Mouse (Mus musculus): ENCODE measurements around the gene Cbx1.
A peak's percentile ranks its signal among the peaks of the same experiment; 100 is the strongest.

Gene Cbx1

GRCm38 (mm10) chr11:96818128-96818710 lies 29.3 kb downstream of the Cbx1 start:
- DNase-seq, result no peak

DNA sequence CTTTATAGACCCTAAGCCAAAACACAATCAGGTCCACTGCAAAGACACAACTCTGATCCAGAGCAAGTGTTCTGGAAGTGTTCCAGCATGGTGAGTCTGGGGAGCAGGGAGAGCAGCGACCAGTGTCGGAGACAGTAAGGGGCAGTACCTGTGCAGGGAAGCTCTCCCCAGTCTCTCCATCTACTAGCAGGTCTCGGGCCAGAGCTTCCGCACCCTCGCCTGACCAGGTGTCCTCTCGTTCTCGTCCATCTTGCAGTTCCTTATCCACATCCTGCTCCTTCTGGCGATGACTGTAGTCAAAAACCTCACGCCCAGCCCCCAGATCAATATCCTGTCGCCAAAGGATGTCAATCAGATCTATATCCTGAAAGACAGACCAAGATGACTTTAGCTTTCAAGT lies 33.0 kb downstream of the Cbx1 start:
- no peak for DNase-seq

DNA sequence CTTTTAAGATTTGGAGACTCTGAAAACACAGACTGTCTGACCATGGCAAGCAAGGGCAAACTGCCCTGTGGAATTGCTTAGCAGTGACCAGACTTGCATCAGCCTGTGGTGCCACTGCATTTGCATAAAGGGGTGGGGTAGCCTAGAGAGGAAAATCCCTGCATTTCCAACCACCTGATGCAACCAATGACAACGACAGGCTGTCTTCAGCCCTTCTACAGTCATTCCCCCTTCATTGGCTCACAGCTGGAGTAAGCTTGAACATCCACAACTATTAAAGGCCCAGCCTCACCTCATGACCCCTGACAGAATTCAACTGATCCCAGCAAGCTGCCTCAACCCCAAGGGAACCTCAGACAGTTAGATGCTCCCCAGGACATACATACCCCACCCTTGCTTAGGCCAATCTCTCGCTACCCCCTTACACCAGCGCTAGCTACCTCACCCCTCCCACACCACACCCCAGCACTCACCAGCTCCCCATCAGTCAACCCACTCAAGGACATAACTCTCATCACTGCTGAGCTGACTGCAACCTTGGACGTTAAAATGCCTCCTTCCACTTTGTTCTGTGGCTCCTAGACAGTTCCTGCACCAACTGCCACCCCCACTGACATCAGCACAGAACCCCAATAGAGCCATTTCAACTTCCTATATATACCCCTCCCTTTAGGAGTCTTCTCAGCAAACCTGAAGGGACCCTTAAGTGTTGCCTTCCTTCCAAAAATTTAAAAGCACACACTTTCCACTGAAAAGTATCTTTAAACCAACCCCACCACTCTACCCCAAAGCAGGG lies 33.9 kb downstream of the Cbx1 start:
- DNase-seq, result no peak

GRCm38 (mm10) chr11:96823471-96823837 lies 34.5 kb downstream of the Cbx1 start:
- DNase-seq, result no peak

DNA sequence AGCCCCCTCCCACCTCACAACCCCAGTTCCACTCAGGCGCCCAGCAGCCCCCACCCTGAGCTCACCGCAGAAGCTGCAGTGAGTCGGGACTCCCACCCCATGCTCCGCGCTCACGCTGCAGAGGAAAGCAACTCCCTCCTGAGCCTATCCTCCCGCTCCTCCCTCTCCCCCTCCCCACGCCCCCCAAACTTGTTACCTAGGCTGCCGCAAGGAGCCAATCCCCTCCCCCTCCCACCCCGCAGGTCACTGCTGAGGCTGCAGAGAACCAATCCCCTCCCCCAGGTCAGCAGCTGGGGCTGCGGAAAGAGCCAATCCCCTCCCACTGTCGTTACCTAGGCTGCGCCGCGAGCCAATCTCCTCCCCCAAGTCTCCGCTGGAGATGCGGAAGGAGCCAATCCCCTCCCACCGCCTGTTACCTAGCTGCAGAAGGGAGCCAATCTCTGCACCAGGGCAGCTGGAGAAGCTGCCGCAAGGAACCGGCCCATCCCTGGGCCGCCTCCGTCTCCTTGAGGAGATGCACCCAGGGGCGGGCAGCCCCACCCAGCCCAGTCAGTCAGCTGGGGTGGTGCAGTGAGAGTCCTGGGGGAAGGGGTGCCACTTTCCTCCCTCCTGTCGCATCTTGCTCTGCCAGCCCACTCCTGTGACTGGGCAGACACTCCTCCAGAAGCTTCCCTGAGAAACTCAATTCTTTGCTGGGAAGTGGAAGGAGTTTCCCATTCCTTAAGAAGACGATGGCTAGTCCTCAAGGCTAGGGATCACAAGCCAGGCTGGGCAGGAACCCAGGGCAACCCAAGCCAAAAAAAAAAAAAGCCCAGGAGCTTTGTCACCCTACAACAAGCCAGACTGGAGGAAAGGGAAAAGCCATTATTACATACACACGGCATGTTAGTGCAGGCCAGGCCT lies 35.2 kb downstream of the Cbx1 start:
- DNase-seq, result peak; percentile 87 to 93

- no peak for DNase-seq
These were observed 36.0 kb downstream of the Cbx1 start for GRCm38 (mm10) chr11:96824783-96825495.

DNA sequence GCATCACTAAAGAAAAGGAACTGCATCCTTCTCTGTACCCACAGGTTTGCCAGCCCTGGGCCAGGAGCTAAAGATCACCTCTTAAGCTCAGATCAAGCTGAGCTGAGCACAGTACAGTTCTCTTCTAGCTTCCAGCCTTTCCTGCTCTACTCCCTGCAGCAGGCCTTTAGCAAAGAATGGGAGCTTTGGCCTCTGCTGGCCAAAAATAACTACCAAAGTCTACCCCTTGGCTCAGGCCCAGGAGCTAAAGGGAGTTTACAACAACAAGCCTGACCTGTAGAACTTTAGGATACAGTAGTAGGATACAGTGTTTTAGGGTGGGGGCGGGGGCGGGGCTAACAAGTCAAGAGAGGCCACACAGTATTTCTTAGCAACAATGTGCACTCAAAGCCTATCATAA lies 37.6 kb downstream of the Cbx1 start:
- no peak for DNase-seq

- DNase-seq, result no peak
These were observed 38.2 kb downstream of the Cbx1 start for GRCm38 (mm10) chr11:96827062-96827581.

GRCm38 (mm10) chr11:96827917-96828316 lies 39.0 kb downstream of the Cbx1 start:
- DNase-seq, result no peak

- DNase-seq, result no peak
These were observed 40.0 kb downstream of the Cbx1 start for GRCm38 (mm10) chr11:96828881-96829280.

DNA sequence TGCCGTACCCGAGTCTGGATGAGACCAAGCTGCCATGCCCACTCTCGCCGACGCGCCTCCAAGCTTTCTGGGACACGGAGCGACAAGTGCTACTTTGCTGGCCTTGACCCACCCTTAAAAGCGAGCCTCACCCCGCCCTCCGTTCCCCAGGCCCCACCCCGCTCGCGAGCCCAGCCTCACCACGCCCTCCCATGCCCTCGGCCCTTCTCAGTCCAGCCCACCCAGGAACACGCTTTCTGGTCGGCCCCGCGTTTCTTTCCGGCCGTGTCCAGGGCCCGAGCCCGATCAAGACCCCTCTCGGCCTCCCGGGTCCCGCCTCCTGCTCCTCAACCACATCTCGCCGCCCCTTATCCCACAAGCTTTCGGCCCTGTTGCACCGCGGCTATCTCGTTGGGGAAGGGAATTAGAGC lies 40.5 kb downstream of the Cbx1 start:
- peak; percentile 75 to 78 for DNase-seq

DNA sequence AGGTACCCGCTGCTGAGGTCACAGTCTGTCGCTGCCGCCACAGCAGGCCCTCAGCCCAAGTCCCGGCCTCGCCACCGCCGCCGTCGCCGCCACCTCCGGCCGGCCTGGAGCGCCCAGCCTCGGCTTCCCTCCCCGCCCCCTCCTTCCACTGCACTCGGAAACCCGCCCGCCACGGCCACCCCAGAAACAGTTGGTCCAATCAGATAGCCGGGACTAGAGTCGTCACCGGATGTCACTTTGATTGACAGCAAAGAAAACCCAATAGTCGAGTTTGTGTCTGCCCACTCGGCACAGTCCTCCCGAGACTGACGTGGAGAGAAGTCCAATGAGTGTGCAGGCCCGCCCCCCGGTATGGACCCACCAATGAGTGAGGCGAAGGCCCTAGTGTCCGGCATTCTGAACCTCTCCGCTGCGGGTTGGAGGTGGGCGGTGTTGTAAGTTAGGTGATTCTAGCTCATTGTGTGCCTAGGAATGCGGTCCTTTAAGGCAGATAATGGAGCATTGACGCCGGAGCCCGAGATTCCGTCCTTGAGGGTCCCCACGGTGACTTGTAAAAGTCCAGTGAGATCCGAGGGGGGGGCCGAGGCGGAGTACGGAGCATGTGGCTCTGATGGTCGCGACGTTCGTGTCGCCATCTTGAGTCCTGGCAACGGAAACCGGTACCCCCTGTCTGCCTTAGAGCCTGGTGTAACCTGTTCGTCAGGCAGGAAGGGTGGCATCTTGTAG lies 41.0 kb downstream of the Cbx1 start, which contains the start of gene Nfe2l1:
Gene Nfe2l1 (minus strand): TSS at position 156 of the 726 bp plus-strand sequence.
- DNase-seq, result peak; percentile 94 to 99

- no peak for DNase-seq
These were observed 41.8 kb downstream of the Cbx1 start for GRCm38 (mm10) chr11:96830539-96831216.

DNA sequence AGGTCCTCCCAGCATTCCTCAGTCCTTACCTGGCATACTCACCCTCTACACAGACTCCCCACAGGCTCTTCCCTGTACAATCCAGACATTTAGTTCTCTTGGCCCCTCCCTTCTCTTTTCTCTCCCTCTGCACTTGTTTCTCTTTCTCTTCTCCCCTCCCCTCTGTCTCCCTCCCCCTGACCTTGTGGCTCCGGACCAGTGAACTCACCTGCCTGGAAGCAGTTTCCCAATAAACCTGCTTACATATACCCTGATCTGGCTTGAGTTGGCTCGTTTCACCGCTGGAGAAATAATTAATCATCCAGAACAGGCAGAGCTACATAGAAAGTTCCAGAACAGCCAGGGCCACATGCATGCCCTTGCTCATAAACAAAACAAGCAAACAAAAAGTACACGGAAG lies 42.6 kb downstream of the Cbx1 start:
- no peak for DNase-seq

- DNase-seq, result no peak
These were observed 43.6 kb downstream of the Cbx1 start for GRCm38 (mm10) chr11:96832541-96832940.

DNA sequence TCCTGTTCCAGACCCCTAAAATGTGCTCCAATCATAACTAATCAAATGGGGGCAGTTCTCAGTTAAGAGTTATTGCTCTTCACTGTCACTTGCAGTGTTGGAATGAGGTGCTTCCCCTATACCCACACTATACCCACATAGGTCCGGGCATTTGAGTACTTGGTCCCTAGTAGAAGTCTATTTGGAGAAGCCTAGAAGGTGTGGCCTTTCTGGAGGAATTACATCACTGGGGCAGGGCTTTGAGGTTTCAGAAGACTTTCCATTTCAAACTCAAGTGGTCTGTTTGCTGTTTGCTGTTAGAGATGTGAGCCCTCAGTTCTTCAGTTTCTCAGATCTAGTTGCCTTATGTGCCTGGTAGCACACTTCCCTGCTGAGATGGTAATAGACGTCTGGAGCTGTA lies 44.0 kb downstream of the Cbx1 start:
- no peak for DNase-seq

DNA sequence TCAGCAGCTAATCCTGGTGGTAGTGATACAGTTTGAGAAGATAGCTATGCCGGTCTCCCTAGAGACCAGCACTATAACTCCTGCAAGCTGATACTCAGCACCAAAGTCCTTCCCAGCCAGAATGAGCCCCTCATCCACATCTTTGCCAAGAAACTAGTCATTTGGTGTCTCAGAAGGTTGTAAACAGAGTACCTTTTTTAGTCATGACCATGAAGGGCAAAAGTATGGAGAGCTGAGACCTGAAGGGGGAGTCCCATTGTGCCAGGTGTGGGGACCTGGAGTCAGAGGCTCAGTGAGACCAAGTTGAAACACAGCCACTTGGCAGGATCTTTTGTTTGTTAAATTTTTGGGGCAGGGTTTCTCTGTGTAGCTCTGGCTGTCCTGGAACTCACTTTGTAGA lies 45.2 kb downstream of the Cbx1 start:
- DNase-seq, result no peak

- DNase-seq, result no peak
These were observed 48.4 kb downstream of the Cbx1 start for GRCm38 (mm10) chr11:96837298-96837697.

GRCm38 (mm10) chr11:96838341-96838740 lies 49.4 kb downstream of the Cbx1 start:
- no peak for DNase-seq

GRCm38 (mm10) chr11:96839428-96839827 lies 50.5 kb downstream of the Cbx1 start:
- DNase-seq, result no peak

GRCm38 (mm10) chr11:96839877-96840276 lies 51.0 kb downstream of the Cbx1 start:
- DNase-seq, result no peak

Measured in thymus, postnatal 36 days (tissue).